Mouse (Mus musculus): ENCODE data around the gene Msn. TPM values are rescaled to one million over a fixed set of nuclear protein-coding genes. Genes with fewer than 3 reads are reported as not detected.

Msn gene
- polyA plus RNA-seq, 1 experiment from 2014 or later: 173 TPM

GRCm38 (mm10) chrX:96130139-96130538 lies 34.3 kb downstream of the Msn start:
- WGBS: 36% methylated on average over 5 of the region's 5 CpGs

GRCm38 (mm10) chrX:96130663-96131062 lies 34.8 kb downstream of the Msn start:
- no peaks in the 10 kb centered on the region for H3K9me3 ChIP-seq (ENCODE audit: low read depth, low read length)
- H3K4me2 ChIP-seq: peak overlapping the region; percentile 42; the same call in 1 of the 2 replicates
- no peaks in the 10 kb centered on the region for H3K36me3 ChIP-seq (ENCODE audit: insufficient read depth)
- no peak for TF ChIP-seq CTCF (IDR thresholded peaks at IDR 0.05; ENCODE audit: low read depth)
- H3K4me3 ChIP-seq (ENCODE audit: low read depth, low read length): no peak overlapping the region
- peak; percentile 65 for ATAC-seq (ENCODE audit: insufficient read depth)
- WGBS: 31% methylated on average over 6 of the region's 6 CpGs
- H3K9ac ChIP-seq: no peak overlapping the region
- H3K27me3 ChIP-seq (ENCODE audit: insufficient read depth, low read length): no peaks in the 10 kb centered on the region
- DNase-seq: peak; percentile 5
- no peaks in the 10 kb centered on the region for H3K4me1 ChIP-seq (ENCODE audit: insufficient read depth)
- peak overlapping the region; percentile 36; the same call in 1 of the 2 replicates for H3K27ac ChIP-seq (ENCODE audit: low read depth)

More at GRCm38 (mm10) chrX:96130139-96130538, 34.3 kb downstream of the Msn start:
- Histone ChIP-seq H3K36me3 (ENCODE audit: insufficient read depth) (no peaks in the 10 kb centered on the region), H3K27me3 (ENCODE audit: insufficient read depth, low read length) (no peaks in the 10 kb centered on the region), H3K9me3 (ENCODE audit: low read depth, low read length) (no peaks in the 10 kb centered on the region), H3K4me1 (ENCODE audit: insufficient read depth) (no peaks in the 10 kb centered on the region), H3K27ac (ENCODE audit: low read depth) (peak overlapping the region; percentile 36; the same call in 1 of the 2 replicates), H3K4me2 (peak overlapping the region; percentile 42; the same call in 1 of the 2 replicates), H3K4me3 (ENCODE audit: low read depth, low read length) (no peak overlapping the region), H3K9ac (no peak overlapping the region)
- TF ChIP-seq CTCF (IDR thresholded peaks at IDR 0.05; ENCODE audit: low read depth): no peak
- ATAC-seq (ENCODE audit: insufficient read depth): peak; percentile 82; the same call in 1 of the 2 replicates
- DNase-seq: peak; percentile 61

- ATAC-seq (ENCODE audit: insufficient read depth) (no peak), DNase-seq (peak; percentile 56)
- no peaks in the 10 kb centered on the region for H3K27me3 ChIP-seq (ENCODE audit: insufficient read depth, low read length)
- no peak overlapping the region for H3K4me2 ChIP-seq
- H3K4me1 ChIP-seq (ENCODE audit: insufficient read depth): no peaks in the 10 kb centered on the region
- TF ChIP-seq CTCF (IDR thresholded peaks at IDR 0.05; ENCODE audit: low read depth): peak; percentile 22; the same call in 1 of the 2 replicates
- no peak overlapping the region for H3K9ac ChIP-seq
- H3K4me3 ChIP-seq (ENCODE audit: low read depth, low read length): no peak overlapping the region
- WGBS: 31% methylated on average over 2 of the region's 2 CpGs
- H3K9me3 ChIP-seq (ENCODE audit: low read depth, low read length): no peaks in the 10 kb centered on the region
- H3K27ac ChIP-seq (ENCODE audit: low read depth): no peak overlapping the region
- no peaks in the 10 kb centered on the region for H3K36me3 ChIP-seq (ENCODE audit: insufficient read depth)
These were observed 37.4 kb downstream of the Msn start for GRCm38 (mm10) chrX:96133260-96133659.

GRCm38 (mm10) chrX:96134243-96134661 lies 38.4 kb downstream of the Msn start:
- Histone ChIP-seq H3K4me3 (ENCODE audit: low read depth, low read length) (no peak overlapping the region), H3K9ac (no peak overlapping the region), H3K4me1 (ENCODE audit: insufficient read depth) (no peaks in the 10 kb centered on the region), H3K4me2 (no peak overlapping the region), H3K36me3 (ENCODE audit: insufficient read depth) (no peaks in the 10 kb centered on the region), H3K9me3 (ENCODE audit: low read depth, low read length) (no peaks in the 10 kb centered on the region), H3K27ac (ENCODE audit: low read depth) (peak overlapping the region; percentile 59; the same call in 1 of the 2 replicates), H3K27me3 (ENCODE audit: insufficient read depth, low read length) (no peaks in the 10 kb centered on the region)
- 35% methylated on average over 5 of the region's 5 CpGs for WGBS
- DNase-seq (peak; percentile 11), ATAC-seq (ENCODE audit: insufficient read depth) (no peak)
- TF ChIP-seq CTCF (IDR thresholded peaks at IDR 0.05; ENCODE audit: low read depth): no peak

- no peak overlapping the region for H3K4me2 ChIP-seq
- DNase-seq (peak; percentile 27), ATAC-seq (ENCODE audit: insufficient read depth) (0 out of 2 replicates have a peak, but pooled peaks have one; percentile 50)
- H3K9ac ChIP-seq: no peak overlapping the region
- H3K9me3 ChIP-seq (ENCODE audit: low read depth, low read length): no peaks in the 10 kb centered on the region
- H3K27me3 ChIP-seq (ENCODE audit: insufficient read depth, low read length): no peaks in the 10 kb centered on the region
- H3K27ac ChIP-seq (ENCODE audit: low read depth): peak overlapping the region; percentile 59; the same call in 1 of the 2 replicates
- TF ChIP-seq CTCF (IDR thresholded peaks at IDR 0.05; ENCODE audit: low read depth): no peak
- no peak overlapping the region for H3K4me3 ChIP-seq (ENCODE audit: low read depth, low read length)
- H3K4me1 ChIP-seq (ENCODE audit: insufficient read depth): no peaks in the 10 kb centered on the region
- no peaks in the 10 kb centered on the region for H3K36me3 ChIP-seq (ENCODE audit: insufficient read depth)
- 41% methylated on average over 6 of the region's 6 CpGs for WGBS
These were observed 39.2 kb downstream of the Msn start for GRCm38 (mm10) chrX:96134840-96135580.

- Histone ChIP-seq H3K4me1 (ENCODE audit: insufficient read depth) (no peaks in the 10 kb centered on the region), H3K27me3 (ENCODE audit: insufficient read depth, low read length) (no peaks in the 10 kb centered on the region), H3K9ac (no peak overlapping the region), H3K27ac (ENCODE audit: low read depth) (no peak overlapping the region), H3K4me3 (ENCODE audit: low read depth, low read length) (no peak overlapping the region), H3K36me3 (ENCODE audit: insufficient read depth) (no peaks in the 10 kb centered on the region), H3K4me2 (no peak overlapping the region), H3K9me3 (ENCODE audit: low read depth, low read length) (no peaks in the 10 kb centered on the region)
- ATAC-seq (ENCODE audit: insufficient read depth) (0 out of 2 replicates have a peak, but pooled peaks have one; percentile 9), DNase-seq (no peak)
- no peak for TF ChIP-seq CTCF (IDR thresholded peaks at IDR 0.05; ENCODE audit: low read depth)
- 76% methylated on average over 4 of the region's 4 CpGs for WGBS
These were observed 39.7 kb downstream of the Msn start for GRCm38 (mm10) chrX:96135581-96135980.

GRCm38 (mm10) chrX:96139262-96139661 lies 43.4 kb downstream of the Msn start:
- no peak overlapping the region for H3K27ac ChIP-seq (ENCODE audit: low read depth)
- 86% methylated on average over 2 of the region's 2 CpGs for WGBS
- H3K9ac ChIP-seq: no peak overlapping the region
- no peak overlapping the region for H3K4me2 ChIP-seq
- H3K4me1 ChIP-seq (ENCODE audit: insufficient read depth): no peaks in the 10 kb centered on the region
- TF ChIP-seq CTCF (IDR thresholded peaks at IDR 0.05; ENCODE audit: low read depth): no peak
- DNase-seq (no peak), ATAC-seq (ENCODE audit: insufficient read depth) (no peak)
- H3K9me3 ChIP-seq (ENCODE audit: low read depth, low read length): no peaks in the 10 kb centered on the region
- no peaks in the 10 kb centered on the region for H3K27me3 ChIP-seq (ENCODE audit: insufficient read depth, low read length)
- H3K36me3 ChIP-seq (ENCODE audit: insufficient read depth): no peaks in the 10 kb centered on the region
- H3K4me3 ChIP-seq (ENCODE audit: low read depth, low read length): no peak overlapping the region
